Mouse (Mus musculus) left cerebral cortex, adult 8-10 months (tissue): ENCODE results near the gene Hdc. TPM values are rescaled to one million over a fixed set of nuclear protein-coding genes. Genes with fewer than 3 reads are reported as not detected.
A peak's percentile ranks its signal among the peaks of the same experiment; 100 is the strongest.

ENCODE experiments used
- DNase-seq, 2 experiments: peaks; one replicate each; pipeline ENCODE4 v3.0.0; 2022; ENCODE audit warnings: low spot score in 2 of 2
- total RNA-seq, 4 experiments: library from RNA; stranded (reverse); gene quantifications; 2 replicates each; pipeline ENCODE4 v1.2.4; 2022

Gene Hdc
- total RNA-seq, 4 experiments from 2014 or later: 0.94 to 1.6 (median 1.2) TPM

DNA sequence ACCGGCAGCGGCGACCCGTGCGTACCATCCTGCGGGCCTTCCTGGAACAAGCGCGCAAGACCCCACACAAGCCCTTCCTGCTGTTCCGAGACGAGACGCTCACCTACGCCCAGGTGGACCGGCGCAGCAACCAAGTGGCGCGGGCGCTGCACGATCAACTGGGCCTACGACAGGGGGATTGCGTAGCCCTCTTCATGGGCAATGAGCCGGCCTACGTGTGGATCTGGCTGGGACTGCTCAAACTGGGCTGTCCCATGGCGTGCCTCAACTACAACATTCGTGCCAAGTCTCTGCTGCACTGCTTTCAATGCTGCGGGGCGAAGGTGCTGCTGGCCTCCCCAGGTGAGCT lies 65.8 kb downstream of the Hdc start:
- DNase-seq: no peak

DNA sequence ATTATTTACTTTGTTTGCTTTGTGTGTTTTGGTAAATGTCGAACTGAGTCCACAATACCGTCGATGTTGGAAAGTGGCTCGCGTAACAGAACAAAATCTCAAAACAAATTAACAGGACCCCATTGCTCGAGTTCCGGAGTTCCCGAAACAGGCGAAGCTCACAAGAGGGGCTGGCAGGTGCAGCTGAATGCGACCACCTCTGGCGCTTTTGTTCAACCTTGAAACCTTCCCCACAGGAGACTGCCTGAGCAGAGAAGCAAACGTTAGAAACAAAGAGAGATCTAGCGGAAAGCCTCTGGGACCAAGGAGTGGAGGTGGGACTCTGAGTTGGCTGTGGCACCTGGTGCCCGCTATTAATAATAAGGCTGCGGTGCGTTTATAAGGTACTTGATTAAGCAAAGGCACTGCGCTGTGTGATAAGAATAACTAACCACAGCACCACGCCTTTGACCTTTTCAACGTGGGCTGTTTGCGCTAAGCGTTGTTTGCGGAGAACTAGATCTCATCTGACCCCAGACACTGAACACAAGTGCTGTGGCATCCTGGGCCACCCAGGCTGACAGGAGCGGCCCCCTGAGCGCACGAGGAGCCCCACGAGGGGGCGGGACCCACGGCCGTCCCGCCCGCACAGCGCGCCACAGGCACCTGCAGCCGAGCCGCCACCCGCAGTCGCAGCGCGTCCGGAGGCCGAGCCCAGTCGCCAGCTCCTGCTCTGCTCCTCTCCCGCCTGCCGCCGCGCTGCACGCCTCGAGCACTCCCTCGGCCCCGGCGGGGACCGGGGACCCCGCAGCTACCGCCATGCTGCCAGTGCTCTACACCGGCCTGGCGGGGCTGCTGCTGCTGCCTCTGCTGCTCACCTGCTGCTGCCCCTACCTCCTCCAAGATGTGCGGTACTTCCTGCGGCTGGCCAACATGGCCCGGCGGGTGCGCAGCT lies 66.5 kb downstream of the Hdc start, which contains the start of gene Slc27a2:
Gene Slc27a2 (plus strand): TSS at position 51 of the 934 bp plus-strand sequence.
- DNase-seq: peak; percentile 21 to 23

DNA sequence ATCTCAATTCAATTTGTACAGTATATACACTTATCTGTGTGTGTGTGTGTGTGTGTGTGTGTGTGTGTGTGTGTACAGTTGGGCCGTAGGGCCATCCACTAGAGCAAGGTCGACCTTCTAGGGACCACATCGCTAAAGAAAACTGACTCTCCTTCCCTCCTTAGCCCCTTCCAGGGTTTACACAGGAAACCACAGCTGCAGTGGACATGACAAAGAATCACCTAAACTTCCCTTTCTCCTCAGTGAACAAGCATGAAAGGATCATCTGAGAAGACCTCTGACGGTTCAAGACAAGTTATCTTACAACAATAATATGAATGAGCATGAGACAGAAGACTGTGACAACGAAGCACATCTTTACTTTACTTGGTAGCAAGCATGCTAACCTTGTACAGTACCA lies 67.2 kb downstream of the Hdc start:
- no peak for DNase-seq

GRCm38 (mm10) chr2:126551244-126551890 lies 67.7 kb downstream of the Hdc start:
- no peak for DNase-seq

- DNase-seq: no peak
These were observed 69.4 kb downstream of the Hdc start for GRCm38 (mm10) chr2:126549681-126550080.

GRCm38 (mm10) chr2:126546392-126546791 lies 72.7 kb downstream of the Hdc start:
- no peak for DNase-seq

GRCm38 (mm10) chr2:126545297-126545696 lies 73.8 kb downstream of the Hdc start:
- no peak for DNase-seq

Other genes starting within 250 kb of the Hdc start
- gene Atp8b4, start 118.6 kb downstream of the Hdc start, total RNA-seq: under 1 TPM in 1 of 4 experiments, not detected in 3; 0.11 TPM
- gene Slc27a2, start 66.9 kb downstream of the Hdc start, total RNA-seq: 1 to 10 TPM; 7.5 to 9.1 (median 8.8) TPM
- 10 to 100 TPM; 13.8 to 19.2 (median 16.8) TPM for gene Gabpb1, start 57.0 kb upstream of the Hdc start, total RNA-seq
- gene Usp8, start 88.0 kb upstream of the Hdc start, total RNA-seq: 10 to 100 TPM; 48.5 to 50.3 (median 49.7) TPM
- gene Usp50, start 164.2 kb upstream of the Hdc start, total RNA-seq: 1 to 10 TPM in 1 of 4 experiments, under 1 TPM in 2, not detected in 1; 0.40 to 1.1 (median 0.68) TPM